Mouse (Mus musculus) spleen, adult 18-20 months (tissue): ENCODE measurements at regions not wholly inside any gene's neighbourhood (a gene's known extent, or its start where the extent isn't known, plus 50 kb on each side); places are given as distances from the start of the nearest gene placed in this dataset.
"Not testable (repeated sequence)": the region's sequence is repeated elsewhere in the genome, so short reads cannot be mapped to it uniquely, and the experiment has no call there.

Source experiments
- DNase-seq, 2 experiments: peaks; one replicate each; pipeline ENCODE4 v3.0.0; 2022; ENCODE audit warnings: mixed read lengths in 2 of 2

GRCm38 (mm10) chr13:52339156-52339555, 191.9 kb downstream of the Diras2 start:
- no peak for DNase-seq

- no peak for DNase-seq
These were observed 189.1 kb downstream of the Diras2 start for GRCm38 (mm10) chr13:52341981-52342380.

- DNase-seq = no peak
These were observed 186.7 kb downstream of the Diras2 start for GRCm38 (mm10) chr13:52344383-52344782.

GRCm38 (mm10) chr13:52344853-52345252, 186.2 kb downstream of the Diras2 start:
- DNase-seq = no peak

GRCm38 (mm10) chr13:52345375-52346026, 185.6 kb downstream of the Diras2 start:
- DNase-seq = no peak

- no peak for DNase-seq
These were observed 185.1 kb downstream of the Diras2 start for GRCm38 (mm10) chr13:52346027-52346375.

- no peak for DNase-seq
These were observed 183.4 kb downstream of the Diras2 start for GRCm38 (mm10) chr13:52347631-52348030.

- DNase-seq = no peak
These were observed 181.5 kb downstream of the Diras2 start for GRCm38 (mm10) chr13:52349606-52350005.

GRCm38 (mm10) chr13:52352576-52352975, 178.5 kb downstream of the Diras2 start:
- peak in 1 of 2 experiments; percentile 45 for DNase-seq

GRCm38 (mm10) chr13:52353437-52353836, 177.6 kb downstream of the Diras2 start:
- DNase-seq = no peak

- DNase-seq = no peak
These were observed 177.1 kb downstream of the Diras2 start for GRCm38 (mm10) chr13:52353966-52354365.

GRCm38 (mm10) chr13:52355921-52356320, 175.2 kb downstream of the Diras2 start:
- DNase-seq = not testable (repeated sequence)

GRCm38 (mm10) chr13:52359332-52359731, 171.7 kb downstream of the Diras2 start:
- DNase-seq = not testable (repeated sequence)

GRCm38 (mm10) chr13:52361177-52361846, 169.8 kb downstream of the Diras2 start:
- no peak for DNase-seq

- DNase-seq = no peak
These were observed 168.8 kb downstream of the Diras2 start for GRCm38 (mm10) chr13:52362266-52362665.

- DNase-seq = no peak
These were observed 161.2 kb downstream of the Diras2 start for GRCm38 (mm10) chr13:52369851-52370250.

GRCm38 (mm10) chr13:52371986-52372385, 159.1 kb downstream of the Diras2 start:
- DNase-seq = no peak

- no peak for DNase-seq
These were observed 156.3 kb downstream of the Diras2 start for GRCm38 (mm10) chr13:52374781-52375180.

- no peak for DNase-seq
These were observed 152.8 kb downstream of the Diras2 start for GRCm38 (mm10) chr13:52378236-52378635.

- DNase-seq = no peak
These were observed 141.8 kb downstream of the Diras2 start for GRCm38 (mm10) chr13:52389271-52389670.

GRCm38 (mm10) chr13:52395786-52396185, 135.3 kb downstream of the Diras2 start:
- DNase-seq = no peak

- DNase-seq = no peak
These were observed 132.7 kb downstream of the Diras2 start for GRCm38 (mm10) chr13:52398344-52398743.

GRCm38 (mm10) chr13:52399143-52399542, 131.9 kb downstream of the Diras2 start:
- DNase-seq = no peak

GRCm38 (mm10) chr13:52403805-52404204, 127.3 kb downstream of the Diras2 start:
- no peak for DNase-seq

GRCm38 (mm10) chr13:52416301-52416700, 114.8 kb downstream of the Diras2 start:
- peak; percentile 14 to 16 for DNase-seq
